Mouse (Mus musculus): ENCODE results near the gene Scn11a.

Gene Scn11a

DNA sequence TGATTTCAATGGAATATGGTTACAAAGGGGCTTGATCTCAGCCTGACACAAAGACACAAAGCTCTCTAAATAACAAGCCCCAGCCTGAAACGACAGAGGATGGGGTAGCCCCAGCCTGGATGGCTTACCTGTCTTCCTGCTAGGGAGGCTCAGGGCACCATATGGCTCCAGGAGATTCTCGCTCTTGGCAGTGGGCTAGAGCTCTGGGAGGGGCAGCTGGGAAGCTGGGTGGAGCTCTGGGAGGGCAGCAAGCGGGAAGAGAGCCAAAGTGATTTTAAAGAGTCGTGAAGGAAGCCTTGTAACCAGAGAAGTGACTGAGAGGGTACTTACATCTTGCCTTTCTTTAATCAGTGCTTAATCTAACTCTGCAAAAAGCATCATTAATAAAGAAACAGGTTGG, at the start of gene Scn11a:
TSS of gene Scn11a (minus strand) at position 160 of the 400 bp plus-strand sequence.
- DNase-seq (ENCODE audit: low spot score): no peak

DNA sequence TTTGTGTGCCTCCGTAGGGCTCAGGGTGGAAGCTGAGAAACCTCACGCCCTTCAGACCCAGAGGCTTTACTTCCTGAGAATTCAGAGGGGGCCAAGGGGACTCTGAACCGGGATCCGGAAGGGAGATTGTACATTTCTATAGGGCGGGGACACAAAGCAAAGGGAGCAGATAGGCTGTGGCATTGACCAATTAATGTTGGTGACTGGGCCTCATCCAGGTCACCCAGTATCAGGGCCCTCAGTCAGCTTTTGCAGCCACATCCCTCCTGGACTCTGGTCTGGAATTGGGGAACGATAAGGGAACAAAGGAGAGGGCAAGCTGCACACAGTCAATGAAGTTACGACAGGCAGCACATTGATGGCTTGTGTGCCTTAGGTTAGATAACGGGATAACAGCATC, 28.9 kb upstream of the Scn11a start:
- DNase-seq (ENCODE audit: low spot score): peak; percentile 23

DNA sequence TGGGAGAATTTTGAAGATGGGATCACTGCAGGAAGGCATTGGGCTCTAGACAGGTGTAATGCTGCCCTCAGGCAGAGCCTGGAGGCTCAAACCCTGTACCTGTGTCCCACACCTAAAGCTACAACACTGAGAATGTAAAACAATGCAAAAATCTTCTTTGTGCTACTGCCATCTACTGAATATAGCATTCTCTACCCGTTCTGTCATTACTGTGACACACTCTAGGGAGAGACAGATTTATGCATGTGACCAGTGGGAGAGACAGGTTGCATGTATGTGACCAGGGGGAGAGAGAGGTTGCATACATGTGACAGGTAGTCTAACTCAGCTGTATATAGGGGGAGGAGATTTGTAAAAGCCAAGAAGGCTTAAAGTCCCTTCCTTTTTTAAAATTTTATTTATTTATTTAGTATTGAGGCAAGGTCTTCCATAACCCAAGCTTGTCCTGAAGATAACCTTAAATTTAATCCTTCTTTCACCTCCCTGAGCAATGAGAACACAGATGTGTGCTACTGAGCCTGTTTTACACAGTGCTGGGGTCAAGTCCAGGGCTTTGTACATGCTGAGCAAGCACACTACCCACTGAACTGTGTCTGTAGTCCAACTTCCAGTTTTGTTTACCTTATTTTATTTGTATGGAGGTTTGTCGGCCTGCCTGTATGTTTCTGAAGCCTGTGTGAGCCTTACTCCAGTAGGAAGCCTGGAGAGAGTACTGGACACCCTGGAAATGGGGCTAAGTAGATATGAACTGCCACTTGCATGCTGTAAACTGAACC, 28.0 kb upstream of the Scn11a start:
- no peak for DNase-seq (ENCODE audit: low spot score)

DNA sequence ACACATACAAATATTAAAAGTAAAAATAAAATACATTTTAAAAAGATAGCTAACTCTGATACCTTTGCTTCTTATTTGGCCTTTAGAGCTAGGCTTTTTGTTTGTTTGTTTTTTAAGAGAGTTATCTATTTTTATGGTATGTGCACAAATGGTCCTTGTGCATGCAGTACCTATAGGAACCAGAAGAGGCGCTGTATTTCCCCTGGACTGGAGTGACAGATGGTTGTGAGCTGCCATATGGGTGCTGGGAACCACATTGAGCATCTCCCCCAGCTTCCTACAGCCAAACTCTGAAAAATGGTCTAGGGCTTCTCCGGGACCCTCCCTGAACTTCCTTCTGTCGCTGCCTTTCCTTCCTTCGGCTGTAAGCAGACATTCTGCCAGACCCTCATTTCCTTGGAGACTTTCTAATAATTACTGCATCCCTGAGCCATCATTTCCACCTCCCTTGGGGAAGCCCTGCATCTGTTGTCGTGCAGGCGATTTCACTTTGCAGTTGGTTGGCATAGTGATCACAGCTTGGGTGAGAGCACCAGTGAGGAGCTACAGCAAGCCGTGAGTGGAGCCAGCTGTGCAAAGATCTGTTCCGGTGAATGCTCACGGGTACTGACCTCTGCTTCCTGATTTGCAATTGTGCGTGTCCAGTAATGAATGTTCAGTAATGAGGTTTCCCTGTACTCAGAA, 27.2 kb upstream of the Scn11a start:
- DNase-seq (ENCODE audit: low spot score): peak; percentile 36

DNA sequence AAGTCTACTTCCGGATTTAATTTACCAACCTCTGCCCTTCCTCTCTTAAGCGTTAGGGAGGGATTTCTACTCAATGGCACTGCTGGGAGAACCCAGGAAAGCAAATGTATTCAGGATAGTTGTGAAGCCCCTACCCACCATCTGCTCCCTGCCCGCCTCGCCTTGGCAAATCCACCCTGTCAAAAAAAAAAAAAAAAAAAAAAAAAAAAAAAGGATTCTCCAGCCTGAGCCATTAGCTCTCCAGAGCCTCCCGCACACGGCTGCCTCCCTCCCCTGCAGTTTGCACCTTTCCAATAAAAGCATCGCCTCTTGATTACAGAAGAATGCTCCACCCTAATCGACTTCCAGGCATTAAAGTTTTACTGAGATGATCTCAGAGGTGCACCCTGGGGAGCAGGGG, 24.0 kb upstream of the Scn11a start:
- DNase-seq (ENCODE audit: low spot score): no peak

DNA sequence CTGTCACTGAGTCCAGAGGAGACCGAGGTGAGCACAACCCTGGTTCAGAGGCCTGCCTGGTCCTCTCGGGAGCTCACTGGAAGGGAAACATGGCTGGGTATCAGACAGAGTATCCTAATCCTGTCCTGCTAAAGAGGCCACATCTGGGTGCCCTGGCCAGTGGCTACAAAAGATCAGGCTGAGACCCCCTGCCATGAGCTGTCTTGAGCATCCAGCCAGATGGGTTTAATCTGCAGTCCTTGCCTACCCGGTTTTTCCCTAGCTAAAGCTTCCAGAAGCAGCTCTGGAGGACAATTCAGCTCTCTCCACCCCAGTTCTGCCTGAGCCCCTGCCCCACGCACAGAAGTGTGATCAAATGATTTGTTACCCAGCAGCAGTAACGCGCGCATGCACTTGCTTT, 23.4 kb upstream of the Scn11a start:
- no peak for DNase-seq (ENCODE audit: low spot score)

DNA sequence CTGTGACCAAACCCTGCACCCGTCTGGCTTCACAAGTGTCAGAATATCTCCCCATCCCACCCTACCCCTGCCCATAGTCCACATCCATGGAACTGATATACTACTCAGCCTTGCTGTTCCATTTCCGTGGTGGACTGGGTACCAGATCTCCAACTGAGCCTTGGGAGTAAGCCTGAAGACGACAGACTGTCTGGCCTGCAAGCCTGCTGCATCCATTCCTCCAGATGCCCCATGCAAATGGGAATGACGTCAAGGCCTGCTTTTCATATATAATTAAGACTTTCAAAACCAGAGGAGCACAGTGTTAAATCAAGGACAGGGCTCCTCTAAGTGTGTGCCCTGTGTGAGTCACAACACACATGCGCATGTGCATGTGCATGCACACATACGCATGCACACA, 21.9 kb upstream of the Scn11a start:
- no peak for DNase-seq (ENCODE audit: low spot score)

DNA sequence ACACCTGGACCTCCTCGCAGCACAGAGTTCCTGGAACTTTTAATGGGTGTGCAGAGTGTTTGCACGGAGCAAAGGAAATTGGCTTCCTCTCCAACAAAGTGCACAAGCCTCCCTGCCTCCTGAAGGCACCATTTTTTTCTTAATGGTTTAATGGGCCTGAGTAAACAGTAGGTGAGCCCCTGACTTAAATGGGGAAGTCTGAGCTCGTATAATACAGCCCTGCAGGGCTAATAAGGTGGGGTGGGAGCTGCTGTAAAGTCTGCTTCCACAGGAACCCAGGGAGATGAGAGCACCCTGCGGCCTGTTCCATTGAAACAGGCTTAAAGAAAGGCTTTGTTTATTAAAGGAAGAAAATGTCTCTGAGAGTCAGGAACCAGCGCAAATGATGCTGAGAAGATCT, 19.5 kb upstream of the Scn11a start:
- DNase-seq (ENCODE audit: low spot score): no peak

DNA sequence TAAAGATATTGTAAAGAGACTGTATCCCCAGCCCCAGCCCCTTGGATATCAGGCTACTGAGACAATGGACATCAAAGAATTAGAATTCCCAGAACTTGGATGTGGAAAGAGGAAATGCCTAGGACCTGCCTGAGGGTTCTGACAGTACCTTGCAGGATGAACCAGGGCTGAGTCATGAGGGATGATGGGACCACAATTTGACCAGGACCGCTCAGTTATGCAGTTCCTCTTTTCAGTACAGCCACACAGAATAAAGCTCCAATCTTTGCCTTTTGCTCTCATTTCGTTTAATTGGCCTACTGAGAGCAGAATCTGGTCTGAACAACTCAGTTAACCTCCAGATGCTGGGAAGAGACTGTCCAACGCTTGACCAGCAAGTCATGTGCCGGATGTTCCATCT, 18.3 kb upstream of the Scn11a start:
- no peak for DNase-seq (ENCODE audit: low spot score)

DNA sequence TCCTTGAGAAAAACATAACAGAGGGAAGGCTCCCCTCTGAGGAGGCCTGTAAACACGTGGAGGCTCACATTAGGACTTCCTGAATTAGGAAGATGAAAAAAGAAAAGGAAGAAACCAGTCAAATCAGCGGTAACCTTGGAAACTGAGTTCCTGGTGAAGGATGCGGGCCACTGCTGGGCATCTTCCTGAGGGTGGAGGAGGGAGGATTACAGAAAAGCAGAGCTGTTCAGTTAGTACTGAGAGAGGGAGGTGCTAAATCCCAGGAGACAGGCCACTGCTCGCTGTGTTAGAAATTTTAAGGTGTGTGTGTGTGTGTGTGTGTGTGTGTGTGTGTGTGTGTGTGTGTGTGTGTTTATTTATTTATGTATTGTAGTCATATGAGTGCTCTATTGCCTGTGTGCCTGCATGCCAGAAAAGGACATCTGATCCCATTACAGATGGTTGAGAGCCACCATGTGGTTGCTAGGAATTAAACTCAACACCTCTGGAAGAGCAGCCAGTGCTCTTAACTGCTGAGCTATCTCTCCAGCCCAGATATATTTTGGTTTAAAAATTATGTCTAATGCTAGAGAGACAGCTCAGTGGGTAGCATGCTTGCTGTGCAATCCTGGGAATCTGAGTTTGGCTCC, 17.4 kb upstream of the Scn11a start:
- DNase-seq (ENCODE audit: low spot score): no peak

DNA sequence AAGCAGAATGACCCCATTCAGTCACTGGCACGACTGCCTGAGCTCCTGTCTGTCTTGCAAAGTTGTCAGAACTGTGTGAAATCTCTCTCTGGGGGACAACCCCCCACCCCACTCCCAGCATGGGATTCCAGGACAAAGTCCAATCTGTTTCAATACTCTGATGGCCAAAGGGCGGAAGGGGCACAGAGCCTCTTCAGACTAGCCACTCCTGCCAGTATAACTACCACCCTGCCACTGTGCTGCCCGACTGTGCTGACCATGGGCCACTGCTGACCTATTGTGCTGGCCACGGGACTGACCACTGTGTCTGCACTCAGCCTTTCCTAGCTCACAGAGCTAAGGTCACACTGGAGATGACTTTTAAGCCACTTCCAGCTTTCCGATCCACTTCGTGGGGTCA, 16.8 kb upstream of the Scn11a start:
- DNase-seq (ENCODE audit: low spot score): no peak

DNA sequence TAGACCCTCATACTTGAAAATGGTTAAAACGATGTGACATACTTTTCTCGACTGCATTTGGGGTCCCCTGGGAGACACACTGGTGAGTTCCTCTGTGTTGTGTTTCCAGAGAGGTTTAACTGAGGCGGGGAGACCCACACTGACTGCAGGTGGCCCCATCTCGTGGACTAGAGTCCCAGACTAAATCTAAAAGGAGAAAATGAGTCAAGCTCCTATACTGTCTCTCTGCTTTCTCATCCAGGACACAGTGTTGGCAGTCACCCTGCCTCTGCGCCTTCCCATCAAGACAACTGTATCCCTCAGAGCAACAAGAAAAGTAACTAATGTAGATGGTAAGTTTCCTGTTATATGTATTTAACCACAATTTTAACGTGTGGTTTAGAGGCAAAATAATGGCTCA, 15.9 kb upstream of the Scn11a start:
- no peak for DNase-seq (ENCODE audit: low spot score)

DNA sequence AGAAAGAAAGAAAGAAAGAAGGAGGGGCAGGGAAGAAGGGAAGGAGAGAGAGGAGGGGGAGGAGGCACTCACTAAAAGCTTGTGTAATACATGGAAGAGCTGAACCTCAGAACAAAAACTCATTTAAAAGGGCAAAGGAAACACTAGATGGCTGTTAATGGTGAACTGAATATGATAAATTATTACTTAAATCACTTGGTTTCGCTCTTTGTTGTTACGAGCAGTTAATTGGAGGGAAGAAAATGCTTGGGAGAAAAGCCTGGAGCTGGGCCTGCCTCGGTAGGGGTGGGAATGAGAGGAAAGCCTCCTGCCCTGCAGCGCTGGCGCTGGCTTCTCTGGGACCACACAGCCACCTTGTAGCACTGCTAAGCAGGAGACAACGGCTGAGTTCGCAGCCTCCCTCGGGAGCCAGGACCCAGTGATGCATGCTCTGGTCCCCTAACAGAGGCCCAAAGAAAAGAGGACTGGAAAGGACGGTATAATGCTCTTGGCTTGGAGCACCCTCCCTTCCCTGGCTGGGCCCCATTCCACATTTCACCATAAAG, 10.4 kb upstream of the Scn11a start:
- DNase-seq (ENCODE audit: low spot score): no peak

DNA sequence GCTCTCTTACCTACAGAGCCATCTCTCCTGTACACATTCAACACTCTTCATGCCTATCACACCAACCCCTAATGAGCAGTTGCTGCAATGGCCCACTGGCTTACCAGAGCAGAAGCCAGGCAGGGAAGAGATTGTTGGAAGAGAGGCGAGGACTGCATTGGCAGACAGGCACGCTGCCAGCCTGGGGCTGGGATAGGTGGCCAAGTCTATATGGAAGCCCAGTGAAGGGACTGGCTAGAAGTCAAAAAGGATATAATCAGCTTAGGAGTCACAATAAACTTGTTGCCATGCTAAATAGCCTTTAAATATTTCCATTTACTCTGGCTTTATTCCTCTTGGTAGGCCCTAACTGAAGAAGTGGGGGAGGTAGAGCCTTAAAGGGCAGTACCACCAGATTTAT, 5.7 kb upstream of the Scn11a start:
- DNase-seq (ENCODE audit: low spot score): no peak

DNA sequence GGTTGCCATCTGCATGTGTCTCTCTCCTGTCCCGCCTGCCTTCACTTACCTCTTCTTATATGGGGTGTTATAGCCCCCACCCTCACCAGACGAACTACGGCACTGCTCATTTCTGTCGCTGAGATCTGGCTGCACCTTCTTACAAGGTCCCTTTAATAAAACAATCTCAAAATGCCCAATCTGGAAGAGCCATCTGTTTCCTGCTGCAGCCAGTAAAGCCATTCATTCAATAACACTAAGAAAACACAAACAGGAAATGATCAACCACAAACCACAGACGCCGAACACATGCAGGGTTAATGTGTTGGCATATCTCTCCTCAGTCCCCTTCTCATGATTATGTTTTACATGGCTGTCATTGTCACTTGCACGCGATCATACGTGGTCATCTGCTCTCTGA, 1.5 kb downstream of the Scn11a start:
- DNase-seq (ENCODE audit: low spot score): no peak

DNA sequence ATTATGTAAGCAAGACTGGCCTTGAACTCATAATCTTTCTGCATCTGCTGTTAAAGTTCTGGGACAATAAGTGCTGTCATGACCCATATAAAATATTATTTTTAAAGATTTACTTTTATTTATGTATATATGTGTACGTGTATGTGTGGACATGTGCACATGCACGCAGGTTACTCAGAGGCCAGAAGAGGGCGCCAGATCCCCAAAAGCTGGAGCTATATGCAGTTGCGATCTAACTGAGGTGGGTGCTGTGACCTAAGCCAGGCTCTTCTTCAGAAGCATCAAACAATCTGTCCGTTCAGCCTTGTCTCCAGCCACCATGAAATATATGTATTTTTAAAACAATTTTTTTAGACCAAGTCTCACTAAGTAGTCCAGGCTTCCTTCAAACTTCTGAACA, 11.6 kb downstream of the Scn11a start:
- no peak for DNase-seq (ENCODE audit: low spot score)

DNA sequence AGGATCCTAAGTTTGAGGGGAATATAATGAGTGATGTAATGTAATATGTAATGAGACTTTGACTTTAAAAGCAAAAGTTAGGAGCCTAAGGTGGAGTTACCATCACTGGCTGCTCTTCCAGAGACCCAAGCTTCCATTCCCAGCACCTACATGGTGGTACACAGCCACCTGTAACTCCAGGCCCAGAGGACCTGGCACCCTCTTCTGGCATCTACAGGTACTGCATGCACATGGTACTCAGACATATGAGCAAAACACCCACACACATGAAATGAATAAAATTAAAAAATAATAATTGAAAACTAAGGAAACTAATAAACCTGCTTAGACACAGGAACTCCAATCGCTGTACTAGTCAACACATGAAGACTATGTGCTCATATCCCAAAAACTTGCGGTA, 18.8 kb downstream of the Scn11a start:
- no peak for DNase-seq (ENCODE audit: low spot score)

DNA sequence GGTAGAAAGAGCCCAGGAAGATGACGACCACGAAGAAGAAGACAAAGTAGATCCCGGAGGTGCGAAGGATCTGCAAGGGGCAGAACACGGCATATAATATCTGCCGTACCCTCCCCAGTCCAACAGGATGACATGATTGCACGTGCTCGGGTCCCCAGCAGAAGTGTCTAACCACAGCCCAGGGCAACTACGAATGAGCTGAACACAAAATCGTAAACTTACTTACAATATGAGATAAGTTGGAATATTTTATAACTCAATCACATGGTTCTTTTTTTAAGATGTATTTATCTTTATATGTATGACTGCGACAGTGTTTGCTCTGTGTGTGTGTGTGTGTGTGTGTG, 20.8 kb downstream of the Scn11a start:
- no peak for DNase-seq (ENCODE audit: low spot score)

DNA sequence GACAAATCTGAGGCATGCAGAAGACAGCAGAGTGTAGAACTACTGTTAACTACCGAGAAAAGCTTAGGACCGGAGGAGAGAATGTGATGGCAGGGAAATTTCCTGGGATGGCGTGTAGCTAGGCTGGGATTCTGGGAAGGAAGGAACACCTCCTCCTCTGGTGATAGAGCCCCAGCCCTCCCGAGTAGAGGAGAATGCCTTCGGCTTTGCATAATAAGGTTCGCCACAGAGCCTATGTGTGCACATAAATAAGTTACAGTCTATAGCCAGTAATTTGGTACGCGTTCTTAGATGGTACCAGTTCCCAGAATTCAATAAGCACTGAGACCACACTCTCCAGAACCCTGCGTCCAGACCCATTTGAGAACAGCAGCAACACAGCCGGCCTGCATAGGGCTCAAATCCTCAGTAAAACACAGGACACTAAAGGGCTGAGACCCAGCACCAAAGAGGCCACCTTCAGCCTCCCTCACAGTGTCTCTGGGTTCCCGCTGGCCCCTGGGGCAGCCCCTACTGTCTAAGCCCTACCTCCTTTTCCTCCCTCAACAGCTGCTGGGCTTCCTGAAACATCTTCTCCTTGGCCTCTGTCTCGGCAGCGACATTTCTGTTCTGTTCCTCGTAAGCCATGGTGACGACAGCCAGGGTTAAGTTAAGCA, 21.3 kb downstream of the Scn11a start:
- DNase-seq (ENCODE audit: low spot score): no peak

DNA sequence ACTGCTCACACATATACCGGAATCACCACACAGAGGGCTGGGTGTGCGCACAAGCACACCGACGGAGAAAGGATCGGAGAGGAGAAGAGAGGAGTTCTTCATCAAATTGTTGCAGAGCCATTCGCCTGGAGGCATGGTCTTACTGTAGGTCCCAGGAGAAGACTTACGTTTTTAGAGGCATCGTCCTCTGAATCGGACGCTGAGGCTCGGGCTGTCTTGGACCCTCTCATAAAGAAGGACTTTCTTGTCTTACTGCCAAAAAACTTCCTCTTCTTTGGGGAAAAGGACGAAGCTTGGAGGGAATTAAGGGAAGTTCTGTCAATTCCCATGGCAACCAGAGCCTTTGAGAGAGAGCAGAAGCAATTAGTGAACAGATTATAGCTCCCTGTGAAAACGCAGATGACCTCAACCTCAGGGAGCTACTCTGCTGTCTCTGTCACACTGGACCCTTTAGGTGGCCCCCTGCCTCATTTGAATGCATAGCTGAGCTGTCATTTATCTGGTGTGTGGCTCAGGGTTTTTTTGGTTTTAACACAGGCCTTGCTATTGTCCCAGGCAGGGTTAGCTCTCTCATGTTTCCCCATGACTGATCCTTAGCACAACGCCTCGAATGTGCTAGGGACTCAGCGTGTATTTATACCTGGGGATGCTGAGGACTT, 22.0 kb downstream of the Scn11a start:
- DNase-seq (ENCODE audit: low spot score): no peak

DNA sequence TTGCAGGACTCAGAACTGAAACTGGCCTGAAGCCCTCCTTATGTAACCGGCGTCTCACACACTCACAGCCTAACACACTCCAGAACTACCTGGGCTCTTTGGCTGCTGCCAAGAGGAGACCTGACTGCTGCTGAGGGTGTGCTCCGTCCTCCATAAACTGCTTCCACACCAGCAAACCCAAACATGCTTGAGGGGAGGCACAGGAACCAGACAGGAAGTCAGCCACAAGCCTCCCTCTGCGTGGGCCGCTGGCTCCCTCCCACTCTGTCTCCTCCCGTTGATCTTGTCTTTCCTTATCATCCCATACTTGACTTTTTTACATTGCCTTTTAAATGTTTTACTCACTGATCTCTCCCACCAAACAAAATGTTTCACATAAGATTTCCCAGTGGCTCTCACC, 23.8 kb downstream of the Scn11a start:
- DNase-seq (ENCODE audit: low spot score): no peak

DNA sequence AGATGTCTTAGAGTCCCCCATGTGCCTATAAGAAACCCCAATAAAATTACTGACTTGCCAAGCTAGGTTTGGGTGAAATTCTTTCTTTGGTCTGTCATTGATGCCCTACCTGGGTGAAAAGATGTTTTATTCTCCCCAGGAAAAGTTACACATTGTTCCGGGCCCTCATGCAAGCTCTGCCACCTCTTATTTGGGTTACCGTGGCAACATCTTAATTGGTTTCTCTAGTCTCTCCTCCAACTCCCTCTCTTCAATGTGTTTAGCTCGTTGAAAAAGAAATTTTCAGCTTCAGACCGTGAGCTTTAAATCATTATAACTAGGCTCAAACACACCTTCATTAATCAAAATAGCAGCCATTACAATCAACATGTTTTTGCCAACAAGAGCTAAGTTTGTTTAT, 28.5 kb downstream of the Scn11a start:
- no peak for DNase-seq (ENCODE audit: low spot score)
